Mouse (Mus musculus): ENCODE data around the gene Cirbp. TPM values are rescaled to one million over a fixed set of nuclear protein-coding genes. Genes with fewer than 3 reads are reported as not detected.

Gene Cirbp
- 249 and 276 TPM in 2 replicates for polyA plus RNA-seq (2012; rRNA removed)

DNA sequence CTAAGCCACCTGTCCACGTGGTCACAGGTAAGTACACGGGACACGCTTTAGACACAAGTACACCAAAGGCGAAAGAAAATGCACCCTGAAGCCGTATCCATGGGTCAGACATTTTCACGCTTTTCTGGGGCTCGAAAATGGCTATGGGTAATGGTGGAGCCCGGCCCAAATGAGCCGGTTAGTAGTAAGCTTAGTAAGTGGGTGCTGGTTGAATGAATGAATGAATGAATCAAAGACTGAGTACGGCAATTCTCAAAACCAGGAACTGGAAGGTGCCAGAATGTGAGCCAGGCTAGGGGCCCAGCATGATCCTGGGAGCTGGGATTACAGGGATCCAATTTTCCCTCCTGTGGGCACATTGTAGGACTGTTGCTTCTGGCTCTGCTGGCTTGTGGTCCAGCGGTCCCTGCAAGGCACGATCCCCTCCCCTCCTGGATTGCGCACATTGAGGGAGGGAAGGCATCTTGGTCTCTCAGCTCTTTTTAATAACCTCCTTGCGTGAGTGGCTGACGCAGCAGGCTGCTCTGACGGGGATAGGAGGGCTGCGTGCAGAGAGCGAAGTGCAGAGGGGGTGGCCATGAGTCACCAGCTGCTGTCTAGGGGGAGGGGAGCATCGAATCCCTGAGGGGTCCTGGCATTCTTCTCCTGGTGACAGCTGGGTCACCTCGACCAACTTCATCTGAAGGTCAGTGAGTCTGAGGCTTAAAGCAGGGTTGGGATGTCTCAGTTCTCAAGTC is at the start of gene Cirbp:
Cirbp (plus strand) TSS at position 594 of the 737 bp plus-strand sequence.
- DNase-seq (ENCODE audit: low spot score) = no peak

DNA sequence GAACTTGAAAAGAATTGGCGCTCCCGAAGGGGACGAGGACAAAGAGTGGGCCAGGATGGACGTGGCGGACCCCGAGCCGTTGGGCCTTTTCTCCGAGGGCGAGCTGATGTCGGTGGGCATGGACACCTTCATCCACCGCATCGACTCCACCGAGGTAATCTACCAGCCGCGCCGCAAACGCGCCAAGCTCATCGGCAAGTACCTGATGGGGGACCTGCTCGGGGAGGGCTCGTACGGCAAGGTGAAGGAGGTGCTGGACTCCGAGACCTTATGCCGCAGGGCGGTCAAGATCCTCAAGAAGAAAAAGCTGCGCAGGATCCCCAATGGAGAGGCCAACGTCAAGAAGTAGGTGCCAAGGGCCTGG is 49.2 kb upstream of the Cirbp start:
- no peak for DNase-seq (ENCODE audit: low spot score)

DNA sequence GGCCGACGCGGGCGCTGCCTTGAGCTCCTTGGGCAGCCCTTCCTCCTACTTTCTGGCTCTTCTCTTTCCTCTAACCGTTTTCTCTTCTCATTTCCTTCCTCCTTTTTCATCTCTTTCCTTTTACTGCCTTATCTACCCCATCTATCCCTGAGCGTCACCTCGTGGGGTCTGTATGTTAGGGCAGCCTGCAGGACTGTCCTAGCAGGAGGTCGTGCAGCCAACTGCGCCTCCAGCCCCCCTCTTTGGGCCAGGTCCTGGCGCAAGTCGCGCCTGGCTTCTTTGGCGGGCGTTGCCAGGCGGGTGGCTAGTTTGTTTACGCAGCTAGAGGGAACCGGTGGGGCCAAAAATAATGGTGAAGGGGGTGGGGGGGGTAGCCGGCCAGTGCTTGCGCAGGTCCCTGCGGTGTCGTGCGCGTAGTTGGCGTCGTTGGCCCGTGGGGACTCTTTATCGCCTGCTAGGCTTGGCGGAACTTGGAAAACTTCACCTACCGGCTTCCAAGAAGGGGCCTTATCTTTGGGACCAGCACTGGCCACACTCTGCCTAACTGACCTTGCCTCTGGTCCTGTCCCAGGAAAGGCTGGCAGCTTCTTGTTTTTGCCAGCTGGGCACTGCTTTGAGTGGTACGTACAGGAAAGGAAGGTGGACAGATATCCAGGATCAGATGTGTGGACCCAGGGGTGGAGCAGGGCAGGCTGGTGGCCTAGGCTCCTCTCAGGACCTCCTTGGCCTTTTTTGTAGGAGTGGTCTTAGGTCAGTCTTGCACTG is 48.7 kb upstream of the Cirbp start:
- DNase-seq (ENCODE audit: low spot score) = no peak

DNA sequence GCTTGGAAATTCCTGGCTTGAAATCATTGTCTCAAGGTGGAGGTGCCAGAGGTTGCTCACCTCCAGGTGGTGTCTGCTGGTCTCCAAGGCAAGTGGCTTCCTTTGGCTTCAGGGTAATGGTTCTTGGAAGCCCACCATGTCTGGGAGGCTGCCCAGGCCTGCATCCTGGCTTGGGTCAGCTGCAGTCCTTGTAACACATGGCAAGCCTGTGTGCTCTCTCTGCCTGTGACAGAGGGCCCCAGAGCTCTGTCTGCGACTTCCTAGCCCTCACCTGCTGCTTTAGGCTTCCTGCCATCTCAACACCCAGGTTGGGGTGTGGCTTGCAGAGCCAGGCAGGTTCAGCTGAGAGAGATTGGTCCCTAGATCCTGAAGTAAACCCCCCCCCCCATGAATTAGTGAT is 48.0 kb upstream of the Cirbp start:
- DNase-seq (ENCODE audit: low spot score) = no peak

DNA sequence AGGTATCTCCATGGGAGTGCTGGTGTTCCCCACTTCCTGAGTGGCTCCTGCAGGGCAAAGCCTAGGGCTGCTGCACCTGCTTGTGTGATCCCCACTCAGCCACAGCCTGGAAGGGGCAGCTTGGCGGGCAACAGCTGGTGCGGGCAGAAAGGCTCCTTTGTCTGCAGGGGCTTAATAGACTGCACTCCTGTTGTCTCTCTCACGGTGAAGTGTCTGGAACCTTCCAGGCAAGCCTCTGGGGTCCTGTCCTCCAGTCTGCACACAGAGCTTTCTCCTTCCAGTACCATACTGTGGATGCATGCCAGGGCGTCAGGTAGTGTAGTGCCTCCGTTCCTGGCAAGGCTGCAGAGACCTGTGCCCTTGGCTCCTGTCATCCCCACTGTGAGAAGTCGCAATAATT is 47.2 kb upstream of the Cirbp start:
- DNase-seq (ENCODE audit: low spot score) = no peak

DNA sequence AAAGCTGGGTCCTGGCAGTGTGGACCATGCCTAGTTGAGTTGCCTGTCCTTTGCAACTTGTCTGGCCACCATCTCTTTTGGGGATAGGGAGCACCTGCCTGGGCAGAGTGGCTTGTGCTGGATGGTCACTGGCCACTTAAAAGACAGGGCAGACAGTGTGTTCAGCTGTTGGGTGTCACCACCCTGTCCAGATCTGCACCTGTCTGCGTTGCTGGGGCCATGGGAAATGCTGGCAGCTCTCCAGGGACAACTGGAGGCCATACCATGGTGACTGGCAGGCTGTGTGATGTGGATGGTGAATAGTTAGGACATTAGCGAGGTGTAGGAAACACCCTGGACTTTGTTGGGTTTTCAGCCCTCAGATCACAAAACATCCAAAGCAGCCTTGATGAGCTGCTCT is 45.6 kb upstream of the Cirbp start:
- no peak for DNase-seq (ENCODE audit: low spot score)

DNA sequence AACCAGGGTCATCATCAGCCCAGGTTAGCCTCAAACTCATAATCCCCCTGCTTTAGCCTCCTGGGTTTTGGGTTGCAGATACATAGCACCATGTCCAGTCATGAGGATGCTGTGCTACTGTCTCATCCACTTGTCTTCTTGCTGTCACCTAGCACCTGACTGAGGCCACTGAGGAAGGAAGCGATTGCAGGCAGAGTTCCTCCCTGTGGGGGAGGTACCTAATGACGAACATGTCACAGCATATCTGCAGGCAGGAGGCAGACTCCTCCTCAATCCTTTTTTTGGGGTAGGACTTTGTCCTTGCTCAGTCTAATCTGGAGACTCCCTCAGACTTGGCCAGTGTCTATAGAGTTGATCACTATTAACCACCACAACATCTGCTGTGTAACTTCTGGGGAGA is 44.1 kb upstream of the Cirbp start:
- DNase-seq (ENCODE audit: low spot score) = no peak

DNA sequence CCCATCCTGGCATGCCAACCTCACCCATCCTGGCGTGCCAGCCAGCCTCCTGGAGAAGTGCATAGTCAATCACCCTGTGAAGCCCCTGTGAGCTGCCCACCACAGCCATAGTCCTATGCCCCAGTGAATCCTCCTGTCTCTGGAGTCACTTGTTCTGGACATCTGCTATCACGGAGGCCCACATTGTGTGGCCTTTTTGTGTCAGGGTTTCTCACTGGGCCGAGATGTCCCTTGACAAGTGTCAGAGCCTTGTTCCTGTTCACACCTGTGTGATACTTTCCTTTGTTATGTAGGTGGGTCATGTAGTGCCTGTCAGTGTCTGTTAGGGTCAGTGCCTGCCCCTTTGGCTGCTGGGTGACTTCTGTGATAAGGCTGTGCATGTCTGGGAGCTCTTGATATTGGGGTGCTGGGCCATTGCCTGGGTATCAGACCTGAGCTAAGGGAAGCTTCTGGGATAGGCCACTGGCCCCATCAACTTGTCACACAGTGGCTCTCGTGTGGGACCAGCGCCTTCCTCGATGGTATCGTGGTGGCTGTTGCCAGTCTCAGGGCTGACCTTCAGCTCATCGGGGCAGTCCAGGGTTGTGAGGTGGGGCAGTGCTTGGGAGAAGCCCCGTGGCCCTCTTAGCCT is 41.7 kb upstream of the Cirbp start:
- no peak for DNase-seq (ENCODE audit: low spot score)

DNA sequence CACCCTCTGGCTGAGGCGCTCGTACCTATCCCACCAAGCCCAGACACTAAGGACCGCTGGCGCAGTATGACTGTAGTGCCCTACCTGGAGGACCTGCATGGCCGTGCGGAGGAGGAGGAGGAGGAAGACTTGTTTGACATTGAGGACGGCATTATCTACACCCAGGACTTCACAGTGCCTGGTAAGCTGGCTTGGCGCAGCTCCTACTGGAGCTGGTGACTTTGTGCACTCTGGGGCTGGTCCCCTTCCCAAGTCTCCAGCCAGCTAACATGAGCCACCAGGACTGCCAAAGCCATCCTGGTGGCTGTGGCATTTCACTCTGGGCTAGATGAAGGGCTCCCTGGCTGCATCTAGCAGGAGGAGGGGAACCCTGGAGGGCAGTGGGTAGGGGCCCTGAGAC is 37.9 kb upstream of the Cirbp start:
- DNase-seq (ENCODE audit: low spot score) = no peak

DNA sequence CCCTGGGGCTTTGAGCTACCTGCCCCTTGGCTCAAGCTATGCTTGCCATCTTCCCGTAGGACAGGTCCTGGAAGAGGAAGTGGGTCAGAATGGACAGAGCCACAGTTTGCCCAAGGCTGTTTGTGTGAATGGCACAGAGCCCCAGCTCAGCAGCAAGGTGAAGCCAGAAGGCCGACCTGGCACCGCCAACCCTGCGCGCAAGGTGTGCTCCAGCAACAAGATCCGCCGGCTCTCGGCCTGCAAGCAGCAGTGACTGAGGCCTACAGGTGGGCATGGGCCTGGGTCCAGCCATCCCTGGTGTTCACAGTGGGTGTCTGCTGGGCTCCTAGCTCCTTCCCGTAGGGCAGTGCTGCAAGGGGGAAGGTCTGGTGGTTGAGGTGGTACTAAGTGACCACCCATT is 35.9 kb upstream of the Cirbp start:
- no peak for DNase-seq (ENCODE audit: low spot score)

DNA sequence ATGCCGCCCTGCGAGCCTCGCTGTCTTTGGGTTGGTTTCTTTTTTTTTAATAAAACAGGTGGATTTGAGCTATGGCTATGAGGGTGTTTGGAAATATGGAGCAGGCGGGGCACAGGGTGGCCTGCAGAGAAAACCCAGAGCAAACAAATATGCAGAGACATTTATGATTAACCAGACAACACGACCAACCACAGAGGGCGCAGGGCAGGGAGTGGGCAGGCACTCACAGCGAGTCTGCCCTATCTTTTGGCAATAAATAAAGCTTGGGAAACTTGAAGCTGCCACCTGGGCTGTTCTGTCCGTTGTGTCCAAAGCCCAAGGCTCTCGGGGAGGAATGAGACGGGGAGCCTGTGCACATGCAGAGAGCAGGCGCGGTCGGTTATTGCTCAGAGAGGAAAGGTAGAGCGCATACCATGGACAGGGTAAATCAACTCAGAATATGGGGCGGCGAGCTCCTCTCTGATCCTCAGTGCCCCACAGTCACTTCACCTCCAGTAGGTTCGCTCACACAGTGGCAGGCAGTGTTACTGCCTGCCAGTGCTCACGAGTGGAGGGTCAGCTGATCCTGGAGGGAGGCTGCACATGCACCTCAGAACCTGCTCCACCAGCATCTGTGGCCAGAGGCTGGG is 35.3 kb upstream of the Cirbp start:
- DNase-seq (ENCODE audit: low spot score) = no peak

DNA sequence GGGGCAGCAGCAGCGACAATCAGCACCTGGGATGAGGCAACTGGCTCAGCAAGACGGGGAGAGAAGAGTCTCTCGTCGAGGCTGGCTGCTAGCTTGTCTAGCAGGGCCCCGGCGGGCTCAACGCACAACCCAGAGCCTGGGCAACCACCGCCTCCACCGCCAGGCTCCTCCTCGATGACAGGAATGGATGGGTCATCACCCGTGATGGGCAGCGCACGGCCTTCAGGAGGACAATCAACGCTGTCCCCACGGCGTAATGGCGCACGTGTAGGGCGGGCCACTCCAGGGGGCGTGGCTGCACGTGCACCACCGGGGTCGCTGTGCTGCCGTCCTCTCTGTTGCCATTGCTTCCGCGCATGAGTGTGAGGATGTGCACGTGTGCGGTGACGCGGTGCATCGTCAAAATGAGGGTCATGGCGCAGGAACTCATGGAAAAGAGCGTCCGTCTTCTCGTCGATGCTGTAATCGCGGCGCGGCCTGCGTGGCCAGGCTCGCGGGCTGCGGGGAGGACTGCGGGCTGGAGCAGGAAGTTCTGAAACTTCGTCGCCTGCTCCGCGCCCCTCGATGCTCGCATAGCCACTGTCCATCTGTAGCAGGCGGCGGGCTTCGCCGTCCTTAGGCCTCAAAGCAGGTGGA is 34.4 kb upstream of the Cirbp start:
- DNase-seq (ENCODE audit: low spot score) = no peak

DNA sequence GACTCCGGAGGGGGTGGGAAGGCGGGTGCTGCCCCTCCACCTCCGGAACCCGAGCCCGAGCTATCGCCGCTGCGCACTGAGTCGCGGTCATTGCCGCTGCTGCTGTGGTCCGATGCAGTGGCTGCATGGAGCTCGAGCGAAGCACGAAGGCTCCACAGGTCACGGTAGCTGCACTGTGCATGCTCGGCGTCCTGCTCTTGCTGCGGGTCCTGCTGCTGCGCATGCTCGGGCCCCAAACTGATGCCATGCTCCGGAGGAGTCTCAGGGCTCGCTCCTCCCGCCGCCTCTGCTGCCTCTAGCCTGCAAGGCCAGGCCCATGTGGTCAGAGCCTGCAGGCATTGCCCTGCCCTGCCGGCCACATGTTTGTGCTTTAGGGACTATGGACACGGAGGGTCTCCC is 33.8 kb upstream of the Cirbp start:
- DNase-seq (ENCODE audit: low spot score) = no peak

DNA sequence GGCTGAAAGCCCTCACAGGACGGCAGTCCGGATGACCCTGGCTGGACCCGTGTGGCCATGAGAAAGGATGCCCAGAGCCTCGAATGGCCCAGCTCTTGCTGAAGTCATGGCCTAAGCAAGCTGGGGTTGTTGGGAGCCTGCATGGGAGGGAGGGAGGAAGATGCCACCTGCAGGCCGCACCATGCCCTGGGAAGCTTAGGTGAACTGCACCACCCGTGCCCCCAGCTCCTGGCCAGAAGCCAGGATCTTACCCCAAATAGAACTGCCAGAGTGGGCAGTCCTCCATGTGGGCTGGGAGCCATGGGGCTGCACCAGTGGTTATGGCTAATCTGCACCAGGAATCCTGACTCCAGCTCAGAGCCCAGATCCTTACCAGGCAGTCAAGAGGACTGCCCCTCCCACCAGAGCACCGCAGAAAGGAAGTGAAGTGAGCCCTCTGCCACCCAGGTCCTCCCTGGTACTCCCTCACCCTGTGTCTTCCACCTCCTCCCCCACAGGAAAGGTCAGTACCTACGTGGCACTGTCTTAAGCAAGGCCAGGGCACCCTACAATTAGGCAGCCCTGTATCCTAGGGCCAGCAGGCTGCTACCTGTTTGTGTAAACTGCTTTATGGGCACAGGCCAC is 32.4 kb upstream of the Cirbp start:
- no peak for DNase-seq (ENCODE audit: low spot score)

DNA sequence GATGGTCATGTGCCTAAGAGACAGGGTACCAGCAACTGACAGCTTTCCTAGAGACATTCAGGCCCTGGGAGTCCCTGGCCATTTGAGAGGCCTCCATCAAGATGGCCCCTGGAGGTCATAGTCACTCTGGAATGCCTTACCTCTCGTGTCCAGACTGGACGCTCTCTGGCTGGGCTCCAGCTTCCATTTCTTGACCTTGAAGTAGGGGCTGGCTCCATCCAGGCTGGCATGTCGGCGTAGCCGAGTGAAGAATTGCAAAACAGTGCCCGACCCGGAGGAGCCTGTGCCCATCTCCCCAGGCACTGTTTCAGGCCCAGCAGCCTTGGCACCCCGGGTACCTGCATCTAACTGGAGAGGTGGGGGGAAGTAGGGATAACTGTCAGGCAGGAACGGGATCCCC is 31.4 kb upstream of the Cirbp start:
- DNase-seq (ENCODE audit: low spot score) = no peak

DNA sequence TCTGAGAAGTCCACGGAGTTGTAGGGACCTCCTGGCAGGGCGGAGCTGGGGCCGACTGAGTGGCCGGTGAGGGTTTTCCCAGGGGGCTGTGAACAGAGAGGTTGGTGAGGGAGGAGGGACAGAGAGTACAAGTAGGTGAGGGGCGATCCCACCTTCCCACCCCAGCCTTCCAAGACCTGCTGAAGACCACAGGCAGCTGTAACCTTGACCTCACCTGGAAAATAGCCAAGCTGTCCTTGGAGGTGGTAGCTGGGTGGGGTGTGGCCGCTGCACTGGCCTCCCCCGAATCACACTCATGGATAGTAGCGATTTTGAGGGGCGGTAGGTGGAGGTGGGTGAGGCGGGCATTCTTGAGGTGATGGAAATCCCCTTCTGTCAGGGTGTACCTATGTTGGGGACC is 30.6 kb upstream of the Cirbp start:
- no peak for DNase-seq (ENCODE audit: low spot score)

DNA sequence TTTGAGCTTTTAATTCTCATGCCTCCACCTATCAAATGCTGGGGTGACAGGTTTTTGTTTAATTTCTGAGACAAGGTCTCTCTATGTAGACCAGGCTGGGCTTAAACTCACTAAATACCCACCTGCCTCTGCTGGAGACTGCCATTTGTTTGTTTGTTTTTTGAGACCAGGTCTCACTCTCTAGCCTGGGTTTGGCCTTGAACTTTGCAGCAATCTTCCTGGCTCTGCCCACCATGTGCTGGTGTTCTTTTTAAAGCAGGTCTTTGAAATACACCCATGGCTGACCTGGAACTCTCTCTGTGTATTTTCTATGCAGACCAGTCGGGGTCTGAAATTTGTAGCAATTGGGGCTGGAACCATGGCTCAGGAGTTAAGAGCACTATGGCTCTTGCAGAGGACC is 30.1 kb upstream of the Cirbp start:
- DNase-seq (ENCODE audit: low spot score) = no peak

DNA sequence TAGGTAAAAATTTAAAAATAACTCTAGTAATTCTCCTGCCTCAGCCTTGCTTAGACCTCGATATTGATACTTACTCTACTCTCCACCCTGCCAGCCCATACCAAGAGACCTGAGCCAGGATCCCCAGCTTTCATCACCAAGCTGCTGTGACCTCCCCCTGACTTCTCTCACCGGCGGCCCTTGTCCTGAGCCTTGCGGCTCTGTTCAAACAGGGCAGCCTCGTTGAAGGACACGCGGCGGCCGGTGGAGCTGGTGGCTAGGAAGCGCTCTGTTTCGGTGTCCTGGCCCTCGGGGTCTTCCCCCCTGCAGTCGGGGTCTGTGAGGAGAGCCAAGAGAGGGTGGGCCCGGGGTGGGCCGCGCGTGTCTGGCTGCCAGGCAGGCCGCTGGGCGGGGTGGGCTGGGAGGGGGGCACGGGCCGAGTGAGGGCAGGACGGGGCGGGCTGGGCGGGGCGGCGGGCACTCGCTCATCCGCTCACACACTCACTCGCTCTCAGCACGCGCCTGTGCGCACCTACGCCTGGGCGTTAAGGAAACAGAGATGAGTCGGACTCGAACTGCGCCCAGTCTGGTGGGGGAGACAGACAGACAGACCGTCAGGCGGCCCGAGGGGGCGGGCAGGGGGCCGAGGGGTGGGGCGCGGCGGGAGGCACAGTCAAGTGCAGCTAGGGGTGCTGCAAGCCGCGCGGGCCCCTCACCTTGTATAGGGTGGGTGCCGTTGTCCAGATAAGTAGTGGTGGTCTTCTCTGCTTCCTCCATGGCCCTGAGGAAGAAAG is 29.4 kb upstream of the Cirbp start:
- no peak for DNase-seq (ENCODE audit: low spot score)

DNA sequence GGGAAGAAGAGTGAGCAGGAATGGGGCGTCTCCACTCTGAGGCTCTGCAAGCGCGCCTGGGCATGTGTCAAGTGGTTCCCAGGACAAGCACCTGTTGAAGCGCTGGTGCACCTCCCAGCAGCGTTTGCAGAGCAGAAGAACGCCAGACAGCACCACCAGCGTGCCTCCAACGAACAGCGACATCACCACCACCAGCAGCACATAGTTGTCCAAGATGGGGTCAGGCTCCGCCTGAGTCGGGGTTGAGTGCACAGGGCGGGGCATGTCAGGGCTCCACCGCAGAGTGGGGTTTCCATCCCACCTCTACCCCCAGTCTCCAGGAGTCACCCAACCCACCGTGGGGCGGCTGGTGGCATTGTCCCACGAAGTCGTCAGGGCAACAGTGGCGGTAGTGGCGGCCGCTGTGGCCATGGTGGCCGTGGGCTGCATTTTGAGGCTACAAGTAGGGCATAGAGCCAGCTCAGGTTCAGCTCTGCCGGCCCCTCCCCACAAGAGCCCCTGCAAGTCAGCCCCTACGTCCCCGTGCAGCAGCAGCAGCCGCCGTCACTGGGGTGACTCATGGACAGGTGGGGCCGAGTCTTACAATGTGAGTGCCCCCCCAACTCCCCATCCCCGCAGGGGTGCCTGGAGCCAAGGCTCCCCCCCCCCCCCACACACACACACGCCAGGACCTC is 28.7 kb upstream of the Cirbp start:
- DNase-seq (ENCODE audit: low spot score) = no peak
